Mouse (Mus musculus) urinary bladder, postnatal 25 days (tissue): ENCODE results near the gene Gatd1.
"Not testable (repeated sequence)": the region's sequence is repeated elsewhere in the genome, so short reads cannot be mapped to it uniquely, and the experiment has no call there.

Source experiments
- DNase-seq: peaks from one replicate; pipeline ENCODE4 v3.0.0; 2022; ENCODE audit warnings: low spot score

Gatd1 gene

GRCm38 (mm10) chr7:141426948-141427730 is 13.2 kb upstream of the Gatd1 start:
- DNase-seq, result no peak

DNA sequence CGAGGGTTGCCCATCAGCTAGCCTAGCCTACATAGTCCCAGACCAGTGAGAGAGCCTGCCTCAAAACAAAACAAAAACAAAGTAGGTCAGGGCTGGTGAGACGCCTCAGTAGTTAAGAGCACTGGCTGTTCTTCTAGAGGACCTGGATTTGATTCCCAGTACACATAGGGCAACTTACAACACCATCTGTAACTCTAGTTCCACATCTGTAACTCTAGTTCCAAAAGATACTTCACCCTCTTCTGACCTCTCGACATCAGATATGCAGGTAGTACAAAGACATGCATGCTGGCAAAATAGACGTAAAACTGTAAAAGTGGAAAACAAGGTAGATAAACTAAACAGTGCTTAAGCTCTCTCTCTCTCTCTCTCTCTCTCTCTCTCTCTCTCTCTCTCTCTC is 9.9 kb upstream of the Gatd1 start:
- DNase-seq, result no peak

DNA sequence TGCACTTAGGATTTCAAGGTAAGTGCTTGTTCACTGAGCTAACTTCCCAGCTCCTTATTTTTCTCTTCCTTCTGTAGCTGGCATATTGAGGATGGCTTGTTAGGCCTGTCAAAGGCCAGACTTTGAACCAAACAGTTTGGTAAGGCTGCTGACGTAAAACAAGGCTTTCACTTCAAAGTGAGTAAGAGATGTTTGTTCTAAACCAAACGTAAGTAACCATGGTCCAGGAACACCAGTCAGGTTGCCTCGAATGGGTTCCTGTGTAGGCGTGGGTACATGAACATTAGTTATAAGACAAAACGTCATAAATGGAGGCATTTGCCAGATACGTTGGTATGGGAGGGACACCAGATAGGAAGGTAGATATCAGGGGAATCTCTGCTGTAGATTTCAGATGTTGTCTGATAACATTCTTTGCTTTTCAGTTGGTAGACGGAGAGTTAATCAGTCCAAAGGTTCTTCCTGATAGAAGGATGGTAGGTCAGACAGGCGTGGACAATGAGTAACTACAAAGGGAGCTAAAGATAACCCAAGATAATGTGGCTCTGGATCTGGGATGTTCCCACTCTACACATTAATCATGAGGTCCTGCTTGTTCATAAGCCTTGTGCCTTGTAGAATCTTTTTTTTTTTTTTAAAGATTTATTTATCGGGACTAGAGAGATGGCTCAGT is 6.2 kb upstream of the Gatd1 start:
- DNase-seq, result no peak

DNA sequence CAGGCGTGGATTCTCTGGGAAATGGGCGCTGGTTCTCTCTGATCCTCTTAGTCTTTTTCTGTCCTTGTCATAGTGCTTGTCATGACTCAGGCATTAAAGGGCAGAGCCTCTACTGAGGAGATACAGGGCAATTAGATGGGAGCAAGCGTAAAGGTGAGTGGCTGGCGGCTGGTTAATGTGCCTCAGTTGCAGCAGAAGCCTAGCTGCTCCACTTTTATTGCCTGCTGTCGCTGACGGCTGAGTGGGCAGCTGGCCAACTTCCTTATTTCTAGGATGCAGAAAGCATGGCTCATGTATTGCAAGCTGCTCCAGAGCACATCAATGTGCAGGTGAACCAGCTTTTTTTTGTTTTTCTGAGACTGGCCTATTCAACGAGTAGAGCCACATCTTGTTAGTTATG is 5.0 kb upstream of the Gatd1 start:
- no peak for DNase-seq

GRCm38 (mm10) chr7:141417731-141418681 is 4.1 kb upstream of the Gatd1 start:
- DNase-seq, result no peak

DNA sequence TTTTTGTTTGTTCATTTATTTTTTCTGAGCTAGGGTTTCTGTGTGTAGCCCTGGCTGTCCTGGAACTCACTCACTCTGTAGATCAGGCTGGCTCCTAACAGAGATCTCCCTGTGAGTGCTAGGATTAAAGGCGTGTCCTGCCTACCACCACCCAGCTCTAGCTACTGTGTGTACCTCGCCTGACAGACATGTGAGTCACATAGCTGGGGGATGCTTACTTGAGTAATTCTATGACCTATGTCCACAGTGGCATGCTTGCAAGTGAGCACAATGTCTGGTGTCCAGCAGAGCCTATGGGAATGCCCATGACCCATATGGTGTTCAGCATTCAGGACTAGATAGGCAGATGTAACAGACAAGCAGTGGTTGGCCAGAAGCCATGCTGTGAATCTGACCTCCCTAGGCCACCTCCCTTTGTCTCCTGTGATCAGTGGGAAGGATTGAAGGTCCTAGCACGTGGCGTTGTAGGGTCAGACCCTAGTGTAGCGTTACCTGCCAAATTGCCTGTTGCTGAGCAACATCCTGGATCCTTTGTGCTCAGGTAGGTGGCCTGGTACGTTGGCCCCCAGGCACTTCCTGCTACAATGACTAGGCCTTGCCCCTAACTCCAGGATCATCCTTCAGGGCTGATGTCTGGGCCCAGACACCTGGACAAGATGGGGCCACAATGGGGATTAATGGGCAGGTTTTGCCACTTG is 2.4 kb upstream of the Gatd1 start:
- DNase-seq, result no peak

- DNase-seq, result no peak
Measured at GRCm38 (mm10) chr7:141413331-141413730, 605 bp downstream of the Gatd1 start.

GRCm38 (mm10) chr7:141411667-141412066 is 2.3 kb downstream of the Gatd1 start:
- no peak for DNase-seq

- DNase-seq, result no peak
Measured at GRCm38 (mm10) chr7:141410631-141411030, 3.3 kb downstream of the Gatd1 start.

GRCm38 (mm10) chr7:141408833-141409232 is 5.1 kb downstream of the Gatd1 start:
- DNase-seq, result peak; percentile 87

GRCm38 (mm10) chr7:141407670-141408069 is 6.3 kb downstream of the Gatd1 start:
- DNase-seq, result not testable (repeated sequence)

- DNase-seq, result no peak
Measured at GRCm38 (mm10) chr7:141405466-141405865, 8.5 kb downstream of the Gatd1 start.

DNA sequence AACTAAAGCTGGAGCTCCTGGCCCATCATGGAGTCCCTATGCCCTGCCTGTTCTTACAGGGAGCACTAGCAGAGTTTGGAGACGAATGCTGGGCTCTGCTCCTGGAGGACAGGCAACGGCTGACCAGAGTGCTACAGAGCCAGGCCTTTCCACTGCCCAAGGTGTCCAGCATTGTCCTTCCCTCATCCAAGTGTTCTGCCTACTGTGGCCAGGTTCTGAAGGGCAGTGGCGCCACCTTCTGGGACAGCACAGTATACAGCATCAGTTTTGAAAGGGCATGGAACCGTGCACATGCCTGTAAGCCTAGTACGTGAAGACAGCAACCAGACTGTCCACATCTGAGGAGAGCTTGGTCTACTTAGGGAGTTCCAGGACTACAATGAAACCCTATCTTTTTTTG is 10.6 kb downstream of the Gatd1 start:
- peak; percentile 50 for DNase-seq

- no peak for DNase-seq
Measured at GRCm38 (mm10) chr7:141395348-141395747, 18.6 kb downstream of the Gatd1 start.

- DNase-seq, result peak; percentile 60
Measured at GRCm38 (mm10) chr7:141394771-141395170, 19.2 kb downstream of the Gatd1 start.

DNA sequence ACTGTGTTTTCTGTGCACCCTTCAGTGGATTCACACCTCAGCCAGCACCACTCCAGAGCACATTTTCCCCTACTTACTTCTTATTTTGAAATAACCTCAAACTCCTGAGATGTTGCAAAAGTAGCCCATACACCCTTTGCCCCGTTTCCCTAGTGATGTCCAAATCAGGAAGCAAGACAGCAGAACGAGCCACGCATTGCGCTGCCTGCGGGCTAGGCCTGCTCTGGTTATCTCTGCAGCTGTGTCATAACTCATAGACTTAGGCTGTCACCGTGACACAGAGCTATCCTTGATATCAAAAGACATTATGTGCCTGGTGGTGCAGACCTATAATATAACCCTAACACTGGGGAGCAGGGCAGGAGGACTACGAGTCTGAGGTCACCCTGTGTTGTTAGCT is 19.8 kb downstream of the Gatd1 start:
- no peak for DNase-seq

GRCm38 (mm10) chr7:141392552-141393222 is 21.2 kb downstream of the Gatd1 start:
- no peak for DNase-seq

DNA sequence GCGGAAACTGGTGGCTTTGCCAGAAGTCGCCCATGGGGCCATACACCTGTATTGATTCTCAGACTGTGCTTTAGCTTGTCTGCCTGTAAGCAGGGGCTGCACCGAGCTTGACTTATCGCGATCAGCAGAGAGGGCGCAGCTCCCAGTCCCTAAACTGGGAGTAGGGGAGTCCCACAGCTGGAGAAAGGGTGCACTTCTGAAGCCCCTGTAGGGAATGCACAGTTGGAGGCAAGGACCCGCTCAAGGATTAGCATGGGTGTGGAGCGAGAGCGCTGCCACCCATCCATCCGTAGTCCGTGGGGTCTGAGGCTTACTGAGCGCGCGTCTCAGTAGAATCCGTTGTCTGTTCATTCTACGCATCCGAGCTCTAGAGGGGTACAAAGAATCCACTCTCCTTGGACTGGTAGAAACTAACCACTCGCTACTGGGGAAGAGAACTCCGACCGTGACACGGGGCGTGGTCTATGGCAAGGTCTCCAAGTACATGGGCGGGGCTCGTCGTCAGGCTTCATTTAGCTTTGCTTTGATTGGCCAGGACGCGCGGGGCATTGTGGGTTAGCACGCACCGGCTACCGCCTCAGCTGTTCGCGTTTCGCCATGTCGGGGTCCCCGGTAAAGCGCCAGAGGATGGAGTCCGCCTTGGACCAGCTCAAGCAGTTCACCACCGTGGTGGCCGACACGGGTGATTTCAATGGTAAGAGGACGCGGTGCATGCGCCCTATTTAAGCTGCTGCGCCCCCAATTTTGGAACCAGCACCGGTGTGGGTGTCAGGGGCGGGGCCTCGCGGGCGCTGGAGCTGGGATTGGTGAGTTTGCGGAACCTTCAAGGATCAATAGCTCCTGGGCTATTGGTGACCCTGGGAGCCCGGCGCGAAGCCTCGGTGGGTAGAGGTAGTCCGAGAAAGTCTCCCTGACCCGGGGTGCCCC is 22.0 kb downstream of the Gatd1 start, which contains the start of gene Taldo1:
Gene Taldo1 (plus strand): TSS at position 575 of the 927 bp plus-strand sequence.
- DNase-seq, result peak; percentile 95

DNA sequence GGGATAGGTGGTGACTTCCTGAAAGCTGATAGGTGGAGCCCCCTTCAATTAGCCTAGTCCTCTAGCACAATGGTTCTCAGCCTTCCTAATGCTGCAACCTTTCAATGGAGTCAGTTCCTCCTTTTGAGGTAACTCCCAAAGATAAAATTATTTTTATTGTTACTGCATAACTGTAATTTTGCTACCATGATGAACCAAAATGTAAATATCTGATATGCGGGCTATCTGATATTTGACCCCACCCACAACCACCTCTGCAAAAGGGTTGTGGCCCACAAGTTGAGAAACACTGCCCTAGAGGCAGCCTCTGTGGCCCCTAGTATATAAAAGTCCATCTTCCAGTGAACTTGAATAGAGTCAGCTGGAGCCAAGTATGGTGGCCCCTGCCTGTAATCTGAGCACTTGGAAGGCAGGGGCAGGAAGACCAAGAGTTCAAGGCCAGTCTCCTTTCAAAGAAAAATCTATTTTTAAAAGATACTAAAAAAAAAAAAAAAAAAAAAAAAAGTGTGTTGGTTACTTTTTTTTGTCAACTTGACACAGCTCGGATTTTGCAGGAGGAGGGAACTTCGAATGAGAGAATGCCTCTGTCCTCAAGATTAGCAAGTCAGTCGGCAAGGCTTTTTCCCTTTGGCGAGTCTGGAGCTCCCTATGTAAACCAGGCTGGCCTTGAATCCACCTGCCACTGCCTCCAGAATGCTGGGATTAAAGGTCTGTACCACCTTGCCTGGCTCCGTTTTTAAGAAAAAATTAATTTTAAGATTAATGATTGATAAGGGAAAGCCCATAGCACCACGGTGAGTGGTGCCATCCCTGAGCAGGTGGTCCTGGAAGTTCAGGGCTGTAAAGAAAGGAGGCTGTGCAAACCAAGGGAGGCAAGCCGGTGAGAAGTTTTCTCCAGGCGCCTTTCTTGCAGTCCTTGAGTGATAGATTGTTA is 23.3 kb downstream of the Gatd1 start:
- DNase-seq, result no peak
